Mouse (Mus musculus) hematopoietic multipotent progenitor cell, adult 10-12 weeks (in vitro differentiated cells): ENCODE data around the gene Slc16a5. TPM values are rescaled to one million over a fixed set of nuclear protein-coding genes. Genes with fewer than 3 reads are reported as not detected.

Source experiments
- polyA plus RNA-seq: library from polyadenylated mRNA; stranded (reverse); fragments of >175 nt; gene quantifications from 2 replicates; pipeline ENCODE4 v1.2.3, GENCODE M21; 2012; ENCODE audit warnings: low replicate concordance

Gene Slc16a5
- polyA plus RNA-seq = 5.6 and 10.2 TPM in 2 replicates

DNA sequence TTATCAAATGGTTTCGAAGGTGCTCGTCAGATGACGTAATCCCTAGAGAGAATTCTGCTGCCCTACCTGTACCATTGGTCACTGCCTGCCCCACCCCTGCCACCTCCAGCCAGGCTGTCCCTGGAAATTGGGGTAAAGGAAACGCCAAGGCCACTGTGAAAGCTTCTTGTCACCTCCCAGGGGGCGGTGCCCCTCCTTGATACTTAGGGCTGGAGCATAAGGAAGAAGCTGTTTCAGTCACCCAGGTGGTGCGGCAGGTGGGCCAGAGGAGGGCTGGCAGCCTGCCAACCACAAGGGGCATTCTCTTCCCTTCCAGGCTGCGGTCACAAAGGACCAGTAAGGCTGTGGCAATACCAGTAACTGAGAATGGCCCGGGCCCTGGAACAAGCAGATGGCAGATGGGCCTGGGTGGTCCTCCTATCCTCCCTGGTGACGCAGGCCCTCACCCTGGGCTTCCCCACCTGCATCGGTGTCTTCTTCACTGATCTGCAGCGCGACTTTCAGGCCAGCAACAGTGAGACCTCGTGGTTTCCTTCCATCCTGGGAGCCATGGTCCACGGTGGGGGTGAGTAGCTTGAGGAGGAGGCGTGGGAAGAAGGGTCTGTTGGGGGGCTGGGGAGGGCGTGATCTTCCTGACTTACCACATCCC, at the start of gene Slc16a5:
TSS of gene Slc16a5 (plus strand) at position 232 of the 649 bp plus-strand sequence.

GRCm38 (mm10) chr11:115419531-115420237, 42.6 kb upstream of the Slc16a5 start, which contains the start of the genes Atp5h and Kctd2:
Gene Atp5h, minus strand, starts transcription at chr11:115419962.
Gene Kctd2, plus strand, starts transcription at chr11:115420128.

GRCm38 (mm10) chr11:115439906-115440595, 22.2 kb upstream of the Slc16a5 start, which contains the start of gene Trim80:
Gene Trim80, plus strand, starts transcription at chr11:115440545.

GRCm38 (mm10) chr11:115475025-115475757, 12.9 kb downstream of the Slc16a5 start, which contains the start of gene Armc7:
Gene Armc7, plus strand, starts transcription at chr11:115475667.

DNA sequence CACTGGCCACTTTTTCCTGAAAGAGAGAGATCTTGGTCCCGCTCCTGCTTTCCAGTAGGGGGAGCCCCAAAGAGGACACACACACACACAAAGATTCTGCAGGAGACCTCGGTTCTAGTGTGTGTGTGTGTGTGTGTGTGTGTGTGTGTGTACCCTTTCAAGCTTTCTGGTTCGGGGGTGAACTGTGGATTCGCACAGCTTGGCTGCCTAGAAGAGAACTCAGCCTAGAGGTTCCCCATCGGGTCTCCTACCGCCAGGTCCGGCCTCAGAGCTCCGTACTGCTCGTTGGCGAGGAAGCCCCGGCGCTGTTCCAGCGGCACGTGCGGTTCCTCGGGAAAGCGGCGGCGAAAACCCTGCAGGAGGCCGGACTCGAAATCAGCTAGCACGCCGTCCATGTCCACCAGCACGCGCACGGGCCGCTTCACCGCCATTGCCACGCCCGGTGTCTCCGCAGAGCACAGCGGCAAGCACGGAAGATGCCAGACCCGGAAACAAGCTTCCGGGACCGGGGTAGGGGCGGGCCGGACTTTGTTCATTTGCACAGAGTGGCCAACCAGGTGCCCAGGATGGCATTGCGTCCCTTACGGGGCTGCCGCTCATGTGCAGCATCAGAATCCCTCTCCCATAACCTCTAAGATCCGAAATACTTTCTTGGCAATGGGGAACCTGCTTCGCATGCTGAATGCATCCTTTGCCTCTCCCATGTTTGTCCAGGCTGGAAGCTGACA, 29.2 kb downstream of the Slc16a5 start, which contains the start of gene Nt5c:
TSS of gene Nt5c (minus strand) at position 507 of the 728 bp plus-strand sequence.

GRCm38 (mm10) chr11:115514238-115514663, 52.0 kb downstream of the Slc16a5 start, which contains the start of gene Jpt1:
Gene Jpt1, minus strand, starts transcription at chr11:115514387.

Other genes starting within 250 kb of the Slc16a5 start
- 0.73 and 1.1 TPM in 2 replicates for gene Grin2c, start 195.2 kb upstream of the Slc16a5 start, polyA plus RNA-seq
- 27.3 and 45.0 TPM in 2 replicates for gene Fdxr, start 185.4 kb upstream of the Slc16a5 start, polyA plus RNA-seq
- 0.40 and 0.51 TPM in 2 replicates for gene Fads6, start 164.8 kb upstream of the Slc16a5 start, polyA plus RNA-seq
- not detected in 2 replicates for gene Otop2, start 155.3 kb upstream of the Slc16a5 start, polyA plus RNA-seq
- 0.42 TPM in 1 of 2 replicates, not detected in the other for gene Ush1g, start 140.4 kb upstream of the Slc16a5 start, polyA plus RNA-seq
- 0.04 and 0.09 TPM in 2 replicates for gene Otop3, start 127.7 kb upstream of the Slc16a5 start, polyA plus RNA-seq
- 9.7 and 10.9 TPM in 2 replicates for gene Hid1, start 94.7 kb upstream of the Slc16a5 start, polyA plus RNA-seq
- gene Cdr2l, start 80.6 kb upstream of the Slc16a5 start, polyA plus RNA-seq = 0.38 and 0.57 TPM in 2 replicates
- gene Mrpl58, start 58.7 kb upstream of the Slc16a5 start, polyA plus RNA-seq = 47.1 and 50.2 TPM in 2 replicates
- 10.1 and 103 TPM in 2 replicates for gene Atp5h, start 42.5 kb upstream of the Slc16a5 start, polyA plus RNA-seq
- 29.7 and 94.9 TPM in 2 replicates for gene Kctd2, start 42.3 kb upstream of the Slc16a5 start, polyA plus RNA-seq
- 0.07 TPM in 1 of 2 replicates, not detected in the other for gene Trim80, start 21.9 kb upstream of the Slc16a5 start, polyA plus RNA-seq
- 137 and 301 TPM in 2 replicates for gene Armc7, start 13.2 kb downstream of the Slc16a5 start, polyA plus RNA-seq
- gene Nt5c, start 29.4 kb downstream of the Slc16a5 start, polyA plus RNA-seq = 133 and 179 TPM in 2 replicates
- 264 and 267 TPM in 2 replicates for gene Jpt1, start 51.9 kb downstream of the Slc16a5 start, polyA plus RNA-seq
- 92.3 and 235 TPM in 2 replicates for gene Sumo2, start 73.8 kb downstream of the Slc16a5 start, polyA plus RNA-seq
- 7.0 and 16.9 TPM in 2 replicates for gene Nup85, start 102.0 kb downstream of the Slc16a5 start, polyA plus RNA-seq
- 21.2 and 30.2 TPM in 2 replicates for gene Mrps7, start 141.5 kb downstream of the Slc16a5 start, polyA plus RNA-seq
- gene Gga3, start 141.6 kb downstream of the Slc16a5 start, polyA plus RNA-seq = 106 and 161 TPM in 2 replicates
- gene Mif4gd, start 150.5 kb downstream of the Slc16a5 start, polyA plus RNA-seq = 92.1 and 155 TPM in 2 replicates
- gene Slc25a19, start 165.8 kb downstream of the Slc16a5 start, polyA plus RNA-seq = 71.6 and 118 TPM in 2 replicates
- 109 and 136 TPM in 2 replicates for gene Grb2, start 246.1 kb downstream of the Slc16a5 start, polyA plus RNA-seq